Mouse (Mus musculus) liver, adult 2 months (tissue): ENCODE measurements around the gene Mvb12a.

Source experiments
- CTCF ChIP-seq: fragments of 200-500 bp; IDR thresholded peaks from 2 replicates; pipeline ENCODE4 v1.5.1; 2011; ENCODE audit warnings: low read depth, low read length, control low read depth
- POLR2A ChIP-seq: fragments of 200-500 bp; IDR thresholded peaks from 2 replicates; pipeline ENCODE4 v1.6.1; 2011; ENCODE audit warnings: low read length, control low read depth; ENCODE audit not compliant: insufficient read depth; ENCODE audit errors: extremely low read depth

DNA sequence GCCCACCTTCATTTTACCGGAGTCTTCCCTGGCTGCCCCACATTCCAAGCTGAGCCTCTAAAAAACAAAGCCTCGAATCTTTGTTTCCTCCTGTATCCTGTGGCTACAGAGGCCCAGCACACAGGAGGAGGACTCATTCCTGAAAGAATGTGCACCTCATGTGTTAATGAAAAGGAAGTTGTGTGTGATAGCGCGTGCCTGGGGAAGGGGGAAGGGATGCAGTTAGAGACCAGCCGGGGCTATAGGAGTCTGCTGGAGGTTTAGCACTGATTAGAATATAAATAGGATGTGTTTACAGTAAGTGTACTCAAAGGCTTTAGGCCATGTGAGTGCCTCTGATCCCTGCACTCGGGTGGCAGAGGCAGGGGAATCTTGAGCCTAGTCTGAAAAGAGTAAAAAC lies 16.4 kb upstream of the Mvb12a start:
- no peak for TF ChIP-seq POLR2A
- no peak for TF ChIP-seq CTCF
